Mouse (Mus musculus) adrenal gland, postnatal 4 days (tissue): ENCODE data around the gene Sbno2. TPM values are rescaled to one million over a fixed set of nuclear protein-coding genes. Genes with fewer than 3 reads are reported as not detected.

ENCODE experiments used
- DNase-seq, 2 experiments: peaks; one replicate each; pipeline ENCODE4 v3.0.0; 2021 to 2022; ENCODE audit warnings: low spot score in 2 of 2, mixed read lengths in 2 of 2
- long read RNA-seq, 2 experiments: library from polyadenylated mRNA; stranded (forward); transcript quantifications; one replicate each; pipeline ENCODE4 v2.0.0; 2021
- total RNA-seq, 2 experiments: library from RNA; stranded (reverse); gene quantifications; 2 replicates each; pipeline ENCODE4 v1.2.3; 2021

Gene Sbno2
- total RNA-seq = 10 to 100 TPM; 51.7 to 53.2 TPM
- long read RNA-seq, experiment 1, partial matches to known transcripts = 17 of 30 reads
- long read RNA-seq, experiment 1, other reads (novel, unspliced or antisense) = 13 of 30 reads
- long read RNA-seq, experiment 2, partial matches to known transcripts = 26 of 64 reads
- long read RNA-seq, experiment 2, other reads (novel, unspliced or antisense) = 36 of 64 reads

DNA sequence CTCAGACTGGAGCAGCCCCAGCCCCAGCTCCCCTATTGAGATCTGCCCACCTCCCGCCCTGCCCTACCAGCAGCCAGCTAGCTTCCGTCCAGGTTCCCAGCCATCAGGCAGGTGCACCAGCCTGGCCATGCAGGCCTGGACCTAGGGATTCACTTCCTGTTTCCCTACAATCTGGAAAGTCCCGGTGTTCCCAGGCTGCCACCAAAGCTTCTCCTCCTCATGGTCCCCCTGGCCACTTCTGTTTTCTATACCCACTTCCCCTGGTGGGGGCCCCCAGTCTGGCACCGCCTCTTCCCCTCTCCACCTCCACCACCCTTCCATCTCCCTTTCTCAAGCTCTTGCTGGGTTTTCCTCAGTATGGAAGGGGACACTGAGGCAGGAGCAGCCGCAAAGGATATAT lies at the start of gene Sbno2:
TSS of gene Sbno2 (minus strand) at position 112 of the 400 bp plus-strand sequence.
- DNase-seq = no peak

DNA sequence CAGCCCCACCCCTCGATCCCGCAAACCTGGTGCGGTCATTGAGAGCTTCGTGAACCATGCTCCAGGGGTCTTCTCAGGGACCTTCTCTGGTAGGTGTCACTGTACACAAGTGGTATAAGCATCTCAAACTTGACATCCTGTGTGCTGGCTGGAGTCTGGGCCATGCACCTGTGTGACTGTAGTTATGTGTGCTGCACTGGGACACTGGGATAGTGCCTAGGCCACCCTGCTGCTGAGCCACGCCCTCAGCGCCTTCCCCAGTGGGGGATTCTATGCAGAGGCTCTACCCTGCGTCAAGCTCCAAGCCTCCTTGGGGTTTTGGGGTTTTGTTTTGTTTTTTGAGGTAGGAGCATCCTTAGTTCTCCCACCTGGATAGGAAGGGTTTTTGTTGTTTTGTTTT lies 49.0 kb upstream of the Sbno2 start:
- no peak for DNase-seq

DNA sequence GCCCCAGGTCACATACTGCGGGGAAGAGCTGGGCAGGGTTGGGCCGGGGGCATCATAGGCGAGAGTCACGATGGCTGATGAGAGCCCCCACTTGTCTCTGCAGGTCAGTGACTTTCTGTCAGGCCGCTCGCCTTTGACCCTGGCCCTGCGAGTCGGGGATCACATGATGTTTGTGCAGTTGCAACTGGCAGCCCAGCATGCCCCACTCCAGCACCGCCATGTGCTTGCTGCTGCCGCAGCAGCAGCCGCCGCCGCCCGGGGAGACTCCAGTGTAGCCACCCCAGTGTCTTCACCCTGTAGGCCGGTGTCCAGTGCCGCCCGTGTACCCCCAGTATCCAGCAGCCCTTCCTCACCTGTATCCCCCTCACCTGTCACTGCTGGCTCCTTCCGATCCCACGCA lies 48.3 kb upstream of the Sbno2 start:
- no peak for DNase-seq

DNA sequence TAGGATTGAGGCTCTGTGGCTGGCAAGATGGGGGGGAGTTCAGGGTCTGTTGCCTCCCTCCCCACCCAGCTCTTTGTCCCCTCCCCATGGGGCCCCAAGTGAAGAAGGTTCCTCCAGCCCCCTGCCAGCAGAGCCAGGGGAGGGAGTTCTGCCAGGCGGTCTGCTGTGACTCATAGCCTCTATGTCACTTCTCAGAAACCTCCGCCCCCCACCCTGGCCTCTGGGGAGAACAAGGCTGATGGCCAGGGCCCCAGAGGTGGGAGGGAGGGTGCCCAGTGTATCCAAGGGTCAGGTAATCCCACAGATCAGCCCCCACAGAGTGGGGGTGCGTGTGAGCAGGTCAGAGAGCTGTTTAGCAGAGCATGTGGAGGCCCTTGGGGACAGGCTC lies 47.5 kb upstream of the Sbno2 start:
- no peak for DNase-seq

DNA sequence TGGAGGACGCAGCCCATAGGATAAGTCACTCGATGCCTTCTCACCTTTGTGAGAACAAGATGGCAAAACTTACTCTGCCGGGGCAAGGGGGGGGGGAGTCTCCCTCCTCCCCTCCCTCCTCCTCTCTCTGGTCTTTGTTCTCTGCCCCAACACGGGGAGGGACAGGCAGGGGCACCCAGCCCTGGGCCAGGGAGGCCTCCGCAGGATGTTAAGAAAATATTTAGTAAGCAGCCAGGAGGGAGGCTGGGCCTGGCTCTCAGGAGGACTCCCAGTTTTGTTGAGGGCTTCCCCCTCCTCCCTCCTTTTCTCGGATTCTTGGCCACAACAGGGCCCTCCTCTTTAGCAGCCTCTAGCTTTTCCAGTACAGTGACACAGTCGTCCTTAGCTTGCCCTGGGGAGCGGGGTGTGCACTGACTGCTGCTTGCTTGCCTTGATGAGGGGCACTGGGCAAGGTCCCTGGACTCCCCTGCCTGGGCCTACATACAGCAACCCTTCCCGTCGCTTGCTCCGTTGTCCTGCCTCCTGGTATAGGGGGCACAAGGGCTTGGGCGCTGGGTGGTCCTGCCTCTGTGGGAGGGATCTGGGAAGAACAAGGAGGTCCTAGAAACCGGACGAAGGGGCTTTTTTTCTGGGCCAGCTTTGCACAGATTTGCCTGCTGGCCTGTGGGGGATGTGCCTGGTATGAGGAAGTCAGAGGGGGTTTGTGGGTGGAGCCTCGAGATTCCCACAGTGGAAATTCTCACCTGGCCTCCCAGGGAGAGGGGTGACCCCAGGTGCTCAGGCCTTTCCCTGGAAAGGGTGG lies 46.9 kb upstream of the Sbno2 start:
- DNase-seq = no peak

DNA sequence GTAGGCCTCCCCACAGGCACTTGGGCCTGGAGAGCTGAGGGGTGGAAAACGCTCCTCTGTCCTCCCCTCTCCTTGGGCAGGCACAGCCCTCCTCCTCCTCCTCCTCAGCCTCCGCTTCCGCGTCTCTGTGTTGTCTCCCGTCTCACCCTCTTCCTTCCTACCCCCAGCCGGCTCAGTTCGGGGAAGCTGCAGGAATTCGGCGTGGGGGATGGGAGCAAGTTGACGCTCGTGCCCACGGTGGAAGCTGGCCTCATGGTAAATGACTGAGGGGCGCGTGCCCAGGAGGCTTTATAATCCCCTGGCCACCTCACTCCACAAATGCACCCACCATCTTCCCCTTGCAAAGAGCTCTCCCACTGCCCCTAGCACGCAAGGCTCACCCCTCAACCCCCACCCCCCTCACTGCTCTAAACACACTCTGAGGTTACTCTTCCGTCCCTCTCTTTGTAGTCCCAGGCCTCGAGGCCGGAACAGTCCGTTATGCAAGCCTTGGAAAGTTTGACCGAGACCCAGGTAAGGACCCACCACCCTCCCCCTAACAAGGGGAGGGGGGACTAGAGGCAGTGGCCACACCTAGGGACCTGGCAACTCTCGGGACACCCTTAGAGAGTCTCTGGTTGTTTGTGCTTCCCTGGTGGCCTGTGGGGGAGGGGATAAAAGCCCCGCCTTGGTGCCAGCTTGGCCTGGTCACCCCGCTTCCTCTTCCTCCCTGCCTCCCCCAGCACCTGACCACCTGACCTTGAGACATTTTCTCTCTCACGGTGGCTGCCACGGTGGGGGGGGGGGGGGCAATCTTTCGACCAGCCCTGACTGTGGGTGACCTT lies 46.1 kb upstream of the Sbno2 start:
- no peak for DNase-seq

DNA sequence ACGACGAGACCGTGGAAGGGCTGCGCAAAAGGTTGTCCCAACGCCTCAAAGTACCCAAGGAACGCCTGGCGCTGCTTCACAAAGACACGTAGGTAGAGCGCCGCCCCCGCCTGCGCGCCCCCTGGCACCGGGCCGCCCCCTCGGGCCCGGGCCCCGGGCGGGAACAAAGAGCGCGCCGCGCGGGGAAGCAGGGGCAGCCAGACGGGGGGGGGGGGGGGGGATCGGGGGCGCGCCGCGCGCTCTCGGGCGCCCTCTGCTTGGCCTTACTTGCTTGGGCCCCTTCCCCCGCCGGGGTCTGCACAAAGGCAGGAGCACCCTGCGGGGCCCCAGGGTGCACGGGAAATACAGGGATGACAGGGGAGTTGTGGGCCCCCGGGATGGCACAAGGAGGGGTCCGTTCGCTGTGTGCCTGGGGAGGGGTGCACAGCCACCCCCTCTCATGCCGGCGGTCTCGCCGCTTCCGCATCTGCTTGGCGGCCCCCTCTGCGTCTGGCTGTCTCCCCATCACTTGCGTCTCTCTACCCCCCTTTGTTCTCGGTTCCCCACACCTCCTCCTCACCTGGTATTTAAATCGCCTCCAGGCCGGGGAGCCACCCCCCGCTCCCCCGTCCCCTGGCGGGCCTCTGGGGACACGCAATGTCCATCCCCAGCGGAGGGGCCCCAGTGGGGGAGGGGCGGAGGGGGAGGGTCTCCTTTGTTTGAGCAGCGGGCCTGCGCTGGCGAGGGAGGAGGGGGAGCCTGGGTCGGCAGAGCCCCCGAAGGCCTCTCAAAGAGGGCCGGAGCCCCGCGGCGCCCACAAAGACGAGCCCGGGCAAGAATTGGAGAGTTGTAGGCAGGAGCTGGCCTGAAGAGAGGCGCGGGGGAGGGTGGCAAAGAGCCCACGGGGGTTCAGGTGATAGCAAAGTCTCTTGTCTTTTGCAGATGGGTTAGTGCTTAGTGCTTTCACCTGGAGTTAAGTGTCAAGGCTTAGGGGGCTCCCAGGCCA lies 45.1 kb upstream of the Sbno2 start:
- no peak for DNase-seq

DNA sequence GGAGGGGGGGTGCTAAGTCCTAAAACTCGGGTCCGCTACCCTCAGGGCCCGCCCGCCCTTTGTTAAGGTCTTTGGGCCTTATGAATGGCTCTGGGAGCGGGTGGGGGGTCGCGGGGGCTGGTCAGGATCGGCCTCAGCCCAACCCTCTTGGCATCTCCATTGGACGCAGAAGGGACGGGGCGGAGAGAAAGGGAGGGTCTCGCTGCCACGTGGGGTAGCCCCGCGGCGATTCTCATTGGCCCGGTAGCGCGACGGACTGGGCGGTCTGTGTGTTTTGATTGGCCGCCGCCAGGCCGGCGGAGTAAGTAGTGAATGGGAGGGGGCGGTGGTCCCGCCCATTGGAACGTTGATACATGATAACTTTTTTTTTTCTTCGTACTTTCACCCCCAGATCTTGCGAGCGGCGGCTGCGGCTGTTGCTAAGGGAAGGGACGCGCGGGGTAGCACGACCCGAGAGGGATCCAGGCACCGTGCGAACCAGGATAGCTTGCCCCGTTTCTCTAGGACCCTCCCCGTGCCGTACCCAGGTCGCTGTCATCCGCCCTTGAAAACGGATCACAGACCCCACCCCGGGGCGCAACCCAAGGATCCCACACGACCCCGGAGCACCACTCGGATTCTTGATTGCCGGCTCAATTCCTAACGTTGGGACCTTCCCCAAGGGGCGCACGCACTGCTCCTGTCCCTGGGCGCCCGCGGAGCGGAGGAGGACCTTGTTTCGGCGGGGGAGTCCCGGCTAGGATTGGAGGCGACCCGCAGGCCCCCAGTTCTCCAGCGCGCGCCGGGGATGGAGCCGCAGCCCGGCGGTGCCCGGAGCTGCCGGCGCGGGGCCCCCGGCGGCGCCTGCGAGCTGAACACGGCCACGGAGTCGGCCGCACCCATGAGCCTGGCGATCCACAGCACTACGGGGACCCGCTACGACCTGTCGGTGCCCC lies 44.2 kb upstream of the Sbno2 start:
- DNase-seq = peak; percentile 90 to 94

DNA sequence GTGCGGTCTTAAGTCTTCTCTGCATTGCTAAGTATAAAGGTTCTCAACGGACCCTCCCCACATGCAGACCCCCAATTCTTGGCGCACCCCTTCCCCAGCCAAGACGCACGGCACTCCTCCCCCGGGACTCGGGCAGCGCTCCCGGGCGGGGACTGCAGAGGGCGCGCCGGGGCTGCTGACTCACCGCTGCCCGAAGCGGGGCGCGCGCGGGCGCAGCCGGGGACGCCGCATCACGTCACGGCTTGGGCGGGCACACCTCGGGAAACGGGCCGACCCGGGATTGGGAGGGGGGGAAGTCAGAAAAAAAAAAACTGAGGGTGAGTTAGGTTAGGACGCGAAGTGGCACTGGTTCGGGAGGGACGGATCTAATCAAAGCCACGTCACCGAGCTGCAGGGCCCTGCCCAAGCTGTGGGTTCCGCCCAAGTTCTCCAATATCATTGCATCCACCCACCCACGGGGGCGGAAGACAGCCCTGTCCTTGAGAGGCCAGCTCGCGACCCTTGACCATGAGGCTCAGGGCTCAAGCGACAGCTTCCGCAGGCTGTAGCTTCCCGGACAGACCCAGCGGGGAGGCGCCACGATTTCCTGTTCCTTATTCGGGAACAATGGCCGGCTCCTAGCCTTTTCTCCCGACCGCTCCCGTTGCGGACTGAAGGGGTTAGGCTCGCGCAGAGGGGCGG lies 43.4 kb upstream of the Sbno2 start:
- DNase-seq = peak; percentile 92 to 93

DNA sequence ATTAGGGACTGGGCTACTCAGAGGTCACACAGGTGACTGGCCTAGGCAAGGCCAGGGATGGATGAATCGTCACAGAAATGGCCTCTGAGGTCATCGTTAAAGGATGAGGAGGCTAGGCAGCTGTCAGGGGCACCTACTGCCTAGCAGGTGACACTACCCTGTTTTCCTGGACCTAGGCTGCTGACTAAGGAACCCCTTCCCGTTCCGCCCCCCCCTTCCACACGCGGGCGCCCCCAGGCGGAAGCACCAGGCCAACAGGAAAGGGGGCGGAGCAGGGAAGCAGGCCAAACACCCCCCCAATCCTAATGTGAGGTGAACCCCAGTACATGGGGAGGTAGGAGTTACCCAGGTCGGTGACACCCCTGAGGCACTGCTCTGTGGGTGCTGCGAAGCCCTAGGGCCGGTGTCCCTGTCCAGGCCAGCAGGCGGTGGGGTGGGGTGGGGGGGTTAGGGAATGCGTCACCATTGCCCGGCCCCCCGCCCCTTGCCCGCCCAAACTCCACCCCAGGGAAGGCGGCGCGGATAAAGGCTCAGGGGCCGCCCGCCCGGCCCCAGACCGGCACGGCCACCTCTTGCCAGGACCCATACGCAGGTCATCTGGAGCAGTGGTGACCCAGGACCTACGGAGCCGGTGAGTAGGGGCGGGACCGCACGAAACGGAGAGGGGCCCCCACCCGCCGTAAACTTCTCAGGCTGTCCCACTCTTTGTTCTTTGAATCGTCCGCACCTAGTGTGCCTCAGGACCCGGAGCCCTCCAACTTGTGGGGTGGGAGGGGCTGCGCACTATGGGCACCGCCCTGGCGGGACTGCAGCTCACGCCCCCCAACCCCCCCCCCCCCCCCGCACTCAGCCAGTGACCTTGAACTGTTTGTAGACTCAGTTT lies 42.6 kb upstream of the Sbno2 start, which contains the start of gene Midn:
TSS of gene Midn (plus strand) at position 554 of the 883 bp plus-strand sequence.
- DNase-seq = peak; percentile 78 to 81

DNA sequence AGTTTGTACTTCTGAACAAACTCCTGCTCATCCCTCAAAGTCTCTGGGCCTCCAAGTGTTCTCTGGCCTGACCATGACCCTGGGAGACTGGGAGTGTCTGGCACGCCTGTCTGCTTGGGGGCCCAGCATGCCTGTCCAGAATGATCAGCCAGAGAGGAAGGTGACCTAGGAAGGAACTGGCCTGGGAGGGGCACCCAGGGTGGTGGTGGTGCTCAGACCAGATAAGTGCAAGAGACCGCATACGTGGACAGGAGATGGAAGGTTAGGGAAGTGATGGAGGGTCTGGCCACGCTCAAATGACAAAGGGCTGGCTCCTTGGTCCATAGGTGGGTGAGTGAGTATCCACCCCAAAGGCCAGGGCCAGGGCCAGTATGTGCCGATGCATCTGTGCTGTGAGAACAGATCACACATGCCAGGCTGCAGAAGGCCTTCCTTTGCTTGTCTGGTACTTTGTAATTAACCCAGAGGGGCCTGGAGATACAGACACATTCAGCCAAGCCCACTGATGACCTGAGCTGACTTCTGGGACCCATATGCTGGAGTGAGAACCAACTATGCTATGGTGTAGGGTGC lies 41.9 kb upstream of the Sbno2 start:
- DNase-seq = no peak

DNA sequence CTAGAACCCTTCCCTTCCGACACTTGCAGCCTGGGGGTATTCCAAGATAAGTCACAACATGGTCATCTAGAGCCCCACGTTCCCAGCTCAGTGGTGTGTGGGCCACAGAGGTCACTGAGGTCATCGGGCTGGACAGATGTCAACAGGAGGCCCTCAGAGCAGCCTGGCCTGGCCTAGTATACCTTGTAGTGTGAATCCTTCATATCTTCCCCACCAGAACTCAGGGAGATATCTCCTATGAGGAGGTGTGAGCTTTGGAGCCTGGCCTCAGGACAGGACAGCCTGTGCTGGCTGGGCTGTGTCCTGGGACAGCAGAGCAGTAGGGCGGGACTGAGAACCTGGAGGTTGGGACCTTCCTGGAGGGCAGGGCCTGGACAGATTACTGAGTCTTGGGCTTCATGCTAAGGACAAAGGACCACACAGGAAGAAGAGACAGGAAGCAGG lies 41.2 kb upstream of the Sbno2 start:
- DNase-seq = no peak

DNA sequence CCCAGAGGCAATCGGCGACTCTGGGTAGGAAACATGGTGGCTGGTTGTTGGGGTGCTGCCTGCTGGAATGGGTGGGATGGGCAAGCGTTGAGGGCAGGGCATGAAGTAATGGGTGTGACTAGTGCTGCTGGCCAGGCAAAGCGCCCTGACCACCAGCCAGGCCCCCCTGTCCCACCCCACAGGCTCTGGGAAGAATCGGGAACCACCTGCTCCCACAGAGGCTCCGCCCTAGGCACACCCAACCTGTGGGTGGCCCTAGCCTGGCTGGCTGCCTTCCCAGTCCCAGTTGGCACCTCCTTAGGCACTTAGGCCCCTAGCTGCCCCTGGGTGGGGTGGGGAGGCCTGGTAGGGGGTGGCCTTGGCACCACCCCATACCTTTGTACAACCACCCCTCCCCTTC lies 40.5 kb upstream of the Sbno2 start:
- DNase-seq = no peak

DNA sequence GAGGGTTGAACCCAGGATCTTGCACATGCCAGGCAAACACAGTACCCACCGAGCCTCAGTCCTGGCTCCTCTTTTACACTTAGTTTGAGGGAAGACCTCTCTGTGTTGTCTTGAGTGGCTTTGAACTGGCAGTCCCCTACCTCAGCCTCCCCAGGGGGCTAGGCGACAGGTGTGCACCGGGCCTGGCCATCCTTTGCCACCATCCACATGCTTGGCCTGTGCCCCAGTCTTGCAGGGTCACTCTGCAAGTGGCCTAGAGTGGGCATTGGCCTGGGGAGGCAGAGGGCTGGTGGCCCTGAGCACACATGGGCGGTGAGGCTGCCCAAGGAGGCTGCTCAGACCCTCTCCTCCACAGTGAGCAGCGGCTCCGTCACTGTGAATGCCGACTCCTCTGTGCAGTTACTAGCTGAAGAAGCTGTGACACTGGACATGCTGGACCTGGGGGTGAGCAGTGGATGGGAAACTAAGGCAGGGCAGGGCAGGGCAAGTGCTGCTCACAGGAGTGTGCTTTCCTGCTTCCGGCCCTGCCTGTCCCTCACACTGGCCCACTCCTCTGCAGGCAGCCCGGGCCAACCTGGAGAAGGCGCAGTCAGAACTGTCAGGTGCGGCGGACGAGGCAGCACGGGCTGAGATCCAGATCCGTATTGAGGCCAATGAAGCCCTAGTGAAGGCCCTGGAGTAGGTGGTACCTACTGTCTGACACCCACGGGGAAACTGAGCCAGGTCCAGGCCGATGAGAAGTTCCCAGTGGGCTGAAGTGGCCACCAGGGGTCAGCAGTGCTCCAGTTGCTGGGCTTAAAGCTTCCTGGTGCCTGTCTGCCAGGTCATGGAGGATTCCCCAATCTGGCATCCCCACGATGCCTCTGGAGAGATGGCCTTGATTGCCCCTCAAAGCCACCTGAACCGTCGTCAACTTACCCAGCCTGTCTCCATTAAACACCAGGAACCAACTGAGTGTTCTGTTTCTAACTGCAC lies 39.8 kb upstream of the Sbno2 start:
- no peak for DNase-seq

DNA sequence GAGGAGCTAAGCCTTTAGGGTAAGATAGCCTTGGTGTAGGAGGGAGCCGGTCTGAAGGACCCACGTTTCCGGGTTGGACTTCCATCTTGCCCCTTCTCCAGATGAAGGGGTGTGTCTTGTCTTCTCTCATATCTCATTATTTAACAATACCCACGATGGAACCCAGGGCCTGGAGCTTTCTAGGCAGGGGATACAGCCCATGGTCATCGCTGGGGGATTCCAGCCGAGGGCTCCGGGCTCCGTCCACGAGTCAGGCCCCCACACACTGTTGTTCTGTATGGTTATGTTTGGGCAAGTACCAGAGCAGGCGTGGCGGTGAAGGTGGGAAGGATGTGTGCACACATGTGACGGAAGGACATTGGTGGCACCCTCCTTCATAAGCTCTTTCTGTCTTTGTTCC lies 38.8 kb upstream of the Sbno2 start:
- DNase-seq = no peak

DNA sequence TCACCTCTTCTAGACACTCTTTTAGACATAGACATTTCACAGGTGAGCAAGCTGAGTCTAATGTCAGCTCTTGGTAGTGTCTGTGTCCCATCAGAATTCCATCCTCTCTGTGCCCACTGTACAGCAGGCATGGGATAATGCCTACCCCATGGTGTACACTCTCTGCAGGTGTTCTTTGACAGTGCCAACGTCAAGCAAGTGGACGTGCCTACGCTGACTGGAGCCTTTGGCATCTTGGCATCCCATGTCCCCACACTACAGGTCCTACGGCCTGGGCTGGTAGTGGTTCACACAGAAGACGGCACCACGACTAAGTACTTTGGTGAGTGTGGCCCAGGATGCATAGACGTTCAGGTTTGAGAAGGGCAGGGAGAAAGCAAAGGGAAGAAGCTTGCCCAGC lies 38.3 kb upstream of the Sbno2 start:
- no peak for DNase-seq
